Comparison of ENCODE assay signal across 13 mouse cellular contexts in the genomic region with DNA sequence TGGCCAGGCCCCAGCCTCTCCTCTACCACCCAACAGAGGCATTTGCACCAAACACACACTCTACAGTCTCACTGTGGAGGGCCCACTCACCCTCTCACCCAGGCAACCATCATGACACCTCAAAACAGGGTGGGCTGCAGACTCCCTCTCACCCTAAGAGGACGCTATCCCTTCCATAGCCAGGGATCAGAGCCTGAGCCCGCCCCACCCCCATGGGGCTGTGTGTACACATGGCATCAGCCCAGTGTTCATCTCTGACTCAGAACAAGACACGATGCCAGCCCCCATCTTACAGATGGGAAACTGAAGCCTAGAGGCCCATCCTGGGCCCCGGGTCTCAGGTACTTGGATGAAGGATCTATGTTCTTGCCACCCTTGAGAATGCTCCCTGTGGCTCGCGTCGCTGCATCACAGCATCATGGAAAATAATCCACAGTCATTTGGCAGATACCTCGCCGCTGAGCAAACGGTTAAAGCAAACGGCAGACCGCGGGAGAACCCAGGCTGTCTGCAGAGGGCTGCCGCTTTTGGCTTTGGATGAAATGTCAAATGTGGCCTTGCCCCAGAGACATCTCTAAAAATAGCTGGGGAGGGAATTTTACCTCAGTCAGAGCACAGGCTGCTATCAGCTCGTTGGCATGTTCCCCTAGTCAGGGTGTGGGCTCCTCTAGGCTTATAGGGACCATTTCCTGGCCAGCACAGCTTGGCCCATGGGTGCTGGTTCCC.
DNase-seq lines count a peak whose midpoint lies in the region; ATAC-seq and TF ChIP-seq lines count a peak whose summit lies in the region.
"Had no signal": no experiment of that assay in that cellular context is flagged by ENCODE, and none has a peak within 500 bp of the region (broad histone marks: within the 10 kb centered on the region; RNA-seq: fewer than 3 reads in every experiment).

No protein-coding gene starts in this region.

- peak overlapping the region; percentile 72 for H3K27ac ChIP-seq in heart, embryonic 12.5 days (ENCODE audit: poor library complexity, severe bottlenecking)
- H3K27ac ChIP-seq in midbrain, postnatal 0 days (ENCODE audit: low read depth, low read length), result no peak overlapping the region
- H3K27ac ChIP-seq: limb, embryonic 13.5 days had no signal

- H3K9me3 ChIP-seq in heart, embryonic 12.5 days (replicated peaks), result peaks cover 3% of the 10 kb centered on the region; the same call in 1 of the 2 replicates
- no peaks in the 10 kb centered on the region for H3K9me3 ChIP-seq in midbrain, postnatal 0 days (ENCODE audit: low read length)

- 56% methylated on average over 15 of the region's 15 CpGs for WGBS in heart, embryonic 12.5 days
- WGBS in midbrain, postnatal 0 days, result 93% methylated on average over 15 of the region's 15 CpGs

- TF ChIP-seq CTCF in midbrain, postnatal 0 days (IDR thresholded peaks at IDR 0.05), result no peak

- H3K4me1 ChIP-seq in heart, embryonic 12.5 days (replicated peaks), result peaks cover 17% of the 10 kb centered on the region
- H3K4me1 ChIP-seq in midbrain, postnatal 0 days (ENCODE audit: insufficient read depth, low read length), result no peaks in the 10 kb centered on the region
- H3K4me1 ChIP-seq: limb, embryonic 13.5 days had no signal

- DNase-seq in adrenal gland, postnatal 10 days, result peak; percentile 5
- no peak for DNase-seq in adrenal gland, postnatal 4 days (ENCODE audit: low spot score in 2 of 2)
- DNase-seq in cerebellum, adult 11 months, result peak; percentile 35
- peak; percentile 45 to 47 for DNase-seq in cerebellum, postnatal 36 days
- no peak for DNase-seq in MN1 (ENCODE audit: low spot score)
- DNase-seq in right cerebral cortex, adult 2 months (ENCODE audit: low spot score in 2 of 2), result no peak
- DNase-seq in midbrain, postnatal 0 days (ENCODE audit: low spot score), result no peak
- DNase-seq: liver, postnatal 0 days; right cerebral cortex, postnatal 25 days; thymus, postnatal 25 days had no signal

- no peak overlapping the region for H3K4me3 ChIP-seq in heart, embryonic 12.5 days
- H3K4me3 ChIP-seq in midbrain, postnatal 0 days (ENCODE audit: low read depth, low read length), result no peak overlapping the region
- H3K4me3 ChIP-seq: limb, embryonic 13.5 days had no signal

- H3K36me3 ChIP-seq in heart, embryonic 12.5 days, result no peaks in the 10 kb centered on the region
- no peaks in the 10 kb centered on the region for H3K36me3 ChIP-seq in midbrain, postnatal 0 days (ENCODE audit: insufficient read depth, low read length)
- H3K36me3 ChIP-seq: limb, embryonic 13.5 days had no signal

- peak; percentile 33; the same call in 1 of the 2 replicates for ATAC-seq in heart, embryonic 12.5 days (ENCODE audit: insufficient number of reproducible peaks, low FRiP score)
- ATAC-seq in midbrain, postnatal 0 days (ENCODE audit: low FRiP score), result no peak
- ATAC-seq: hindbrain, embryonic 16.5 days; liver, postnatal 0 days had no signal

- no peak overlapping the region for H3K9ac ChIP-seq in heart, embryonic 12.5 days
- no peak overlapping the region for H3K9ac ChIP-seq in midbrain, postnatal 0 days (replicated peaks; ENCODE audit: low read length, poor library complexity, severe bottlenecking)
- H3K9ac ChIP-seq: limb, embryonic 13.5 days; liver, postnatal 0 days had no signal

- H3K4me2 ChIP-seq in heart, embryonic 12.5 days, result peak overlapping the region; percentile 23
- H3K4me2 ChIP-seq in midbrain, postnatal 0 days (ENCODE audit: low read depth, low read length, poor library complexity, severe bottlenecking), result no peak overlapping the region
- H3K4me2 ChIP-seq: limb, embryonic 13.5 days had no signal

- no peaks in the 10 kb centered on the region for H3K27me3 ChIP-seq in heart, embryonic 12.5 days (replicated peaks)
- H3K27me3 ChIP-seq in midbrain, postnatal 0 days (ENCODE audit: insufficient read depth, low read length), result no peaks in the 10 kb centered on the region
- H3K27me3 ChIP-seq: limb, embryonic 13.5 days had no signal

Comparison
In these comparisons a context has a peak if more than half of its experiments do, and no peak if none do; other contexts are left out.
1. DNase-seq: peak in adrenal gland, postnatal 10 days (single experiment), cerebellum, adult 11 months (single experiment) and cerebellum, postnatal 36 days (2 of 2); none in adrenal gland, postnatal 4 days (0 of 2), MN1 (single experiment), right cerebral cortex, adult 2 months (0 of 2) and midbrain, postnatal 0 days (single experiment).